Mouse (Mus musculus): ENCODE measurements at regions not wholly inside any gene's neighbourhood (a gene's known extent, or its start where the extent isn't known, plus 50 kb on each side); places are given as distances from the start of the nearest gene placed in this dataset.

DNA sequence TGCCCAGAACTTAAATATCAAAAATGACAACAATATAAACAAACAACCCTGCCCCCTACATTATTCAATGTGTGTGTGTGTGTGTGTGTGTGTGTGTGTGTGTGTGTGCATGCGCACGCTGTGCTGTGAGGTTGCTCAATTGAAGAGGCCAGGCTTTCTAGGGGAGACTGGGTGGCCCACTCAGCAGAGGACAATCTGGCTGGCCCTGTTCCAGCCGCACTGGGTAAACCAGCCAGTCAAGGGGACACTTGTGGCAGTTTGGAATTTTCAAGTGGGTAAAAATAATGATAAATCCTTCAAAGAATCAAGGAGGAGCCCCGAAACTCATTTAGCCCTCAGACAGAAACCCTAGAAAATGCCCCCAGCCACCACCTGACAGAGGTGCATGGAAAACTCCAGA is 128.5 kb downstream of the Gm5426 start:
- TF ChIP-seq CTCF (IDR thresholded peaks at IDR 0.05; ENCODE audit: extremely low read depth, insufficient read length, insufficient replicate concordance, low read depth, low read length) = no peak
- no peak for TF ChIP-seq POLR2A (IDR thresholded peaks at IDR 0.05; ENCODE audit: low read depth, low read length)
